Mouse (Mus musculus) cerebellum, postnatal 14 days (tissue): ENCODE measurements around the gene Cstf3.

ENCODE experiments used
- DNase-seq, 2 experiments: peaks; one replicate each; pipeline ENCODE4 v3.0.0; 2021; ENCODE audit warnings: mixed read lengths in 2 of 2

Gene Cstf3

DNA sequence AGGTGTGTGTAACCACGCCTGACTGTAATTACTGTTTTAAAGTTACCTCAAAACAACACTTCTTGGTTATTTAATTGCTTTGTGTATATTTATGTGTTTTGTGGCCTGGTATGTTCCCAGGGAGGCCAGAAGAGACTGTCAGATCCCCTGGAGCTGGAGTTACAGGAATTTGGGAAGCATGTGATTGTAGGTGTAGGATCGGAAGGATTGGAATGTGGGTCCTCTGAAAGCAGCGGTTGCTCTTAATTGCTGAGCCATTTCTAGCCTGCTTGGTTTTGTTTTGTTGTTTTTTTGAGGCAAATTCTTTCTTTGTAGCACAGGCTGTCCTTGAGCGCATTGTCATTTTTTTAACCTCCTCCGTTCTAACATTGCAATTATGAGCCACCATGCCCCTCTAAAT lies 14.4 kb downstream of the Cstf3 start:
- DNase-seq = no peak

DNA sequence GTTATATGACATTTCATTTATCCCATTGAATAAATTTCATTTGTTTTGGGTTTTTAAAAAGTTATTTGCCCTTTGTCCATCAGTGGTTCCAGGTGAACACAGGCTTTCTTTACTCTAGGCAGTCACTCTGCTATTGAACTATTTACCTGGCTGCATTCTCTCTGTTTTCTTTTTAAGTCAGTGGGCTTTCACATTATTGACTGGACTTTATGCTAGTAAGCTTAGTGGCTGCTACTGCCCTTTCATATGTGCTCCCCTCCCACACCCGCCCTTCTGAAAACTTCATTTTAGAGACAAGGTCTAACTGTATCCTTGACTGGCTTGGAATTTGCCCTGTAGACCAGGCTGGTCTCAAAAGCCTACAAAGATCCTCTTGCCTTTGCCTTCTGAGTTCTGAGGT lies 15.2 kb downstream of the Cstf3 start:
- no peak for DNase-seq

- no peak for DNase-seq
Observed at GRCm38 (mm10) chr2:104614786-104615185, 24.5 kb downstream of the Cstf3 start.

- DNase-seq = no peak
Observed at GRCm38 (mm10) chr2:104615985-104616711, 25.8 kb downstream of the Cstf3 start.

DNA sequence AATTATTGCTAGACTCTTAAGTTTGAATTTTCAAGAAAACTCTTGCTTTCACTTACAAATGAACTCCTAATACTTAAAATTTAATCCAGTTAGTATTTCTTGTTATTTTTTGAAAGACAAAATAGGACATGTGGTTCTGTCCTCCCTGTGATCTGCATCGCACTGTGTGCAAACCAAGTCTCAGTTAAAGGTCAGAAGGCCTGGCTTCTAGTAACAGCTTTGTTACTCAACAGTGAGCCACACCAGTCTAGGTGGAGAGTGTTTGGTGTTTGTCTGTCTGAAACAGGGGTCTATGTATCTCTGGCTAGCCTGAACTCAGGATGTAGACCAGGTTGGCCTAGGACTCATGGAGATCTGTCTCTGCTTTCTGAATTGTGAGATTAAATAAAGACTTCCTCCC lies 68.3 kb downstream of the Cstf3 start:
- DNase-seq = no peak

DNA sequence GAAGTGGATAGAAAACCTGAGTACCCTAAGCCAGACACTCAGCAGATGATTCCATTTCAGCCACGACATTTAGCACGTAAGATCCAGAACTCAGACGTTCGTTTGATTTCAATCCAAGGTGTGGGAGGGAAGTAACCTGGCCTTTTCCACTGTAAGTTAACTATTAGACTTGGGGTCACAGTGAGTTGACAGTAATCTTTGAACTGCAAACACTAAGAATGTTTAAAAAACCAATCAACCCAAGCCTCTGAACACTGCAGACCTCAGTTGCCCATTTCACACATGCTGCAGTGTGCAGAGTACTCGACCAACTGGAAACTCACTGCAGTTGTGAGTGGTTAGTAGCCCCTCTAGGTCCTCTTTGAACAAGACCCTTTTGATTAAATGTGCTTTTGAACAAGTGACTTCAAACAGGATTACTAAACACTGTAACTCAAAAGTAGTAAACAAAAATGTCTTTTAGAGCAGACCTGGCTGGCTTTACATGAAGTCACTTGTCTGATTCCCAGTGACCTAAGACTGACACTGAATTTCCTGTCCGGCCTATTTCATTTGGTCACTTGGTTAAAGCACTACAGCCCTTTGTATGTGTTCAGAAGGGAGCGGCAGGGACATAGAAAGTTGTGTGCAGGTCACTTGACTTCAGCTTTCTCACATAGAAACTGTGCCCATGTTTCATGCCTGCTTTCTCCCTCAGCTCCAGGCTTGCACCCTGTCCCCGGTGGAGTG lies 73.2 kb downstream of the Cstf3 start:
- no peak for DNase-seq

DNA sequence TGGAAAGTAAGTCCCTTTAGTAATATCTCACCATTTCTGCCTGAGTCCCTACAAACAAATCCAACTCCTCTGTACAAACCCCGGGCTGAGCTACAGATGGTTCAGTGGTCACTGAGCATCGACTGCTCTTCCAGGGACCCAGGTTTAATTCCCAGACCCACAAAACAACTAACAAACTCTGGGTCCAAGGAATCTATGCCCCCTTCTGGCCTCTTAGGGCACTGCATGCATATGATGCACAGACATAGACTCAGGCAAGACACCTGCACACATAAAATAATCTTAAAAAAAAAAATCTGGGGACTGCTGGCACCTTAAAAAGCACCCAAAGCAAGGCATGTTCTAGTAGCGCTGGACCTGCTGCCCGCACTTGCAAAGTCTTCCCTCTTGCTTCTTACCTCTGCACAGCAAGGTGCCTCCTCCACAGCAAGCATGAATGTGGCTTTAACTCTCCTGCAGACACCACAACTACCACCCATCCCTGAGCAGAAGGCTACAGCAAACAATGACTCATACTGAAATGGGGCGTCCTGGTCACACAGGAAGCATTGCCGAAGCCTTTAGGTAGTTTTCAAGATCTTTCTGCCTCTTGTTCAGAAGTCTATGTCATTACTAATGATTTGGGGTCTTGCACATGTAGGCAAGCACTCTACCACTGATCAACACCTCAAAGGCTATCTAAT lies 78.9 kb downstream of the Cstf3 start:
- DNase-seq = no peak

DNA sequence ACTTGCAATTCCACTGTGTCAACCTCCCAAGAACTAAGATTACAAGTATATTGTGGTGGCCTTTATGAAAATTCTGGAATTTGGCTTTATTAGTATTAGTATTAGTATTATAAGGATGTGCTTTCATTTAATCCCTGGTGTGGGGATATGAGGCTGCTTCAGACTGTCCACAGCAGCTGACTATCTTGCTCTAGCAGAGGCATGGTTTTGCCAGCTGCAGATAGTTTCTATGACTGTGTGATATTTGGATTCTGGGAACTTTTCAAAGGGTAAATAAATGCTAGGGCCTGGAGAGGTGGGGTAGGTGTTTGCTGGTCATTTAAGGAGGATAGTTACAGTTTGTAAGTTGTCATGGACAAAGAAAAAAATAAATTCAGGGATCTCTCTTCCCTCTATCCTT lies 81.4 kb downstream of the Cstf3 start:
- no peak for DNase-seq

- no peak for DNase-seq
Observed at GRCm38 (mm10) chr2:104677326-104677725, 87.0 kb downstream of the Cstf3 start.

- DNase-seq = no peak
Observed at GRCm38 (mm10) chr2:104684771-104685170, 94.4 kb downstream of the Cstf3 start.

DNA sequence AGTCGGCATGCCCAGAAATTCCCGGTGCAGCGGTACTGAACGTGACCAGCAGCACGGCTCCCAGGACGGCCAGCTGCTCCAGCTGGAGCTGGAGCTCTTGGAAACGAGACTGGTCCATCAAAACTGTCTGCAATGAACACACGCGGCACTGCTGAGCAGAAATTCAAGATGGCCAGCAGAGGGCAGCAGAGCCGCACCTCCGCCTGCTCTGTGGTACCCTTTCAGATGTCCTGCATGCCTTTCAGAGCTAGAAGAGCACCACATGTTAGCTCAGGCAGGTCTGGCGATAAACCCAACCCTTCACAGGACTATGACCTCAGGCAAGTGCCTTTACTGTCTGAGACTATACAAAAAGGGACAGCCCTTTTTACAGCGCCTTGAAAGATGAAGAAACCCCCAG lies 95.1 kb downstream of the Cstf3 start:
- DNase-seq = peak; percentile 90 to 92

DNA sequence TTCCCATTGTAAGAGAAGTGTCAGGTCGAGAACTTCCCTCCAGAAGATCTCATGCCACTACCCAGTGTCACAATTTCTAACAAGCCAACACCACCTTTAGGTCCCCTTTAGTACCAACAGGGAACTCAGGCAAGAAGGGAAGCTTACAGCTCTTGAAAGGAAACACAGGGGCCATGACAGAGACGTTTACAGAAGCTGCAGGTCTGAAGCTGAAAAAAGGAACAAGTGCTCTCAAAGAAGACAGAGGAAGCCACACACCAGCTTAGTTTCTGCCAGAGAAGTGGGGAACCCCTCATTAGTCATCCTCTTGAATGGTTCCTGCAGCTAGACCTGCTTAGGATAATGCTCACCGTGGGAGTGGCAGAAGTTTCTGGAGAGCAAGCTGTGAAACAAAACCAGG lies 96.9 kb downstream of the Cstf3 start:
- DNase-seq = no peak

GRCm38 (mm10) chr2:104688321-104688720 lies 98.0 kb downstream of the Cstf3 start:
- no peak for DNase-seq

- peak in 1 of 2 experiments; percentile 34 for DNase-seq
Observed at GRCm38 (mm10) chr2:104688724-104689123, 98.4 kb downstream of the Cstf3 start.

- DNase-seq = no peak
Observed at GRCm38 (mm10) chr2:104690720-104691119, 100.4 kb downstream of the Cstf3 start.

DNA sequence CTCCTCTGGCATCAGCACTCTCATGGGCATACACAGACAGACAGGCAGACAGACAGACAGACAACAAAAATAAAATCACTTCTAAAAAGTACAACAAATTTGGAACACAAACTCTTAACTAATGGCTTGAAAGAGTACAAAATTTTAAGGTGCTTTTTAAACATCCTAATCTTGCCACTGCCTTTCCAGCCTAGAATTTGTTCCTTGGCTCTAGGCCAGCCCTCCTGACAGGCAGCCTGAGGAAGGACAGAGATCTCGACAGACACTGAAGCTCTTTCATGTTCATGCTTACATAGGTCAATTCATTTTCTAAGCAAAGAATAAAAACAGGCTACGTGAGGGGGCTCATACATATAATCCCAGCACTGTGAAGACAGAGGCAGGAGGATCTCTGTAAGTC lies 102.2 kb downstream of the Cstf3 start:
- DNase-seq = no peak

GRCm38 (mm10) chr2:104699659-104700058 lies 109.3 kb downstream of the Cstf3 start:
- no peak for DNase-seq

DNA sequence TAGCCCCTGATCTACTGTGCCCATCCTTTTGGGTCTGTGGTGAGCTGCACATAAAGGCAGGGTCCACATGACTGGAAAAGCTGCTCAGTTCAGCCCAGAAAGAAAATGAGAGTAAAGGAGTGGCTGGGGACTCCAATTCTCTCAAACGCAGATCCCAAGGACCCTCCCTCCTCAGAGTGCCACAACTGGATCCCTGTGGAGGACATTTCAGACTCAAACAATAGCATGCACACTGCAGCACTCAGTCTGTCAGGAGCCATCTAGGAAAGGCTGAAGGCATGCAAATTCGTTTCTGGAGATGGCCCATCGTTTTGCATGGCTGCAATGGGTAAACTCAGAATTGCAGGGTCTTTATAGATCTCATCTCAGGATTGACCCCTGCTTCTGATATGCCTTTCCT lies 112.8 kb downstream of the Cstf3 start:
- DNase-seq = no peak

- DNase-seq = no peak
Observed at GRCm38 (mm10) chr2:104704355-104704754, 114.0 kb downstream of the Cstf3 start.

DNA sequence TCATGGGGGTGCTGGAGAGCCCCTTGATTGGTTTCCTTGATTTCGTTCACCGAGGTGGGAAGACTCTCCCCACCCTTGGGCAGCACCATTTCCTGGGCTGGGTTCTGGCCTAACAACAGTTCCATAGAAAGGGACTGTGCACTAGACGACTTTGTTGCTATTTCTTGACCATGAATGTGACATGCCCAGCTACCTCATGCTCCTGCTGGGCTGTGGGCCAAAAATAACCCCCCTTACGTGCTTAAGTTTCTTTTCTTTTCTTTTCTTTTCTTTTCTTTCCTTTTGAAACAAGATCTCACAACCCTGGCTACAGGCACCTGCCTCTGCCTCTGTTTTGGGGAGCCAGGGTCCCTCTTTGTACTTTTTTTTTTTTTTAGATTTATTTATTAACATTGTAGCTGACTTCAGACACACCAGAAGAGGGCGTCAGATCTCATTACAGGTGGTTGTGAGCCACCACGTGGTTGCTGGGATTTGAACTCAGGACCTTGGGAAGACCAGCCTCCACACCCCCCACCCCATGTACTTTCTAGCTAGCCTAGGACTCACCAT lies 119.5 kb downstream of the Cstf3 start:
- DNase-seq = peak in 1 of 2 experiments; percentile 20

- DNase-seq = no peak
Observed at GRCm38 (mm10) chr2:104710670-104711370, 120.5 kb downstream of the Cstf3 start.

DNA sequence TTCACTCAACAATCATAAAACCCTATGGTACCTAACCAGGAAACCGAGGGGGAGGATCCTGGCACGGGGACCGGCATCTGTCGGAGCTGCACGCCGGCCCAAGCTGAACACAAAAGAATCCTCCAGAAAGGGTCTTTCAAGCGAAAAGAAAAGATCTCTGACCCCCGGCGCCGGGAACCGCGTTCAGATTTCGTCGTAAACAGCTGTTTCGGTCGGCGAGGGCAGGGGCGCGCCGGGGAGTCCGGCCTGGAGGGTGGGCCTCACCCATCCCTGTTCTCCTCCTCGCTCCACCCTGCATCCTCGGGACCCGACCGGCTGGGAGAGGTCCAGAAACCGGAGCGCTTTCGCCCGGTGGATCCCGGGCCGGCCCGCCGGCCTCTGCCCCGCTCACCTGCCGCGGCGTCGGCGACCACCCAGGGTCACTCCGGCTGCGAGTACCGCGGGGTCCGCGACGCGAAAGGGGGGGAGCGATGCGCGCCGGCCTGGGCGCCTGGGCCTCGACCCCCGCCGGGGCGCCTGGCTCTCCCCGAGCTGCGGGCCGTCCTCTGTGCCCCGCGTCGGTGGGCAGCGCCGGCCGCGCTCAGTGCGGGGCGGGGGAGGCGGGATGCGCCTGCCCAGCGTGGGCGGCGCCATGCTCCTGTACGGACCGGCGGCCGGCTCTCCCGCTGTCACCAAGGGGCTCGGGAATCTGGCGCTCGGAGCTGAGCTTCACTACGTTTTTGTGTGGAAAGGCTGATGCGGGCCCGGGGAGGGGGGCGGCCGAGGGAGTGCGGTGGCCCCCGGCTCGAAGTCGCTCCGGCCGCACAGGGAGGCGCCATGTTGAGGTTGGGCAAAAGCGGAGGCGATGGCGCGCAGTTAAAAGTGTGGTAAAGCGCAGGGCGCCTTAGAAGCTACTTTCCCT lies 121.5 kb downstream of the Cstf3 start, which contains the start of gene Tcp11l1:
Tcp11l1 (minus strand) TSS at position 585 of the 901 bp plus-strand sequence.
- DNase-seq = peak; percentile 77 to 83
